Mouse (Mus musculus): ENCODE measurements around the gene Wwox.
A peak's percentile ranks its signal among the peaks of the same experiment; 100 is the strongest.

Wwox gene

GRCm38 (mm10) chr8:114956377-114957168 is 517.1 kb downstream of the Wwox start:
- DNase-seq (ENCODE audit: low read depth in 2 of 2, low spot score in 2 of 2): no peak

GRCm38 (mm10) chr8:114958437-114959107 is 519.1 kb downstream of the Wwox start:
- DNase-seq (ENCODE audit: low read depth in 2 of 2, low spot score in 2 of 2): no peak

GRCm38 (mm10) chr8:114959406-114959805 is 520.0 kb downstream of the Wwox start:
- no peak for DNase-seq (ENCODE audit: low read depth in 2 of 2, low spot score in 2 of 2)

- DNase-seq (ENCODE audit: low read depth in 2 of 2, low spot score in 2 of 2): no peak
These were observed 523.0 kb downstream of the Wwox start for GRCm38 (mm10) chr8:114962494-114962893.

GRCm38 (mm10) chr8:114963282-114963681 is 523.8 kb downstream of the Wwox start:
- DNase-seq (ENCODE audit: low read depth in 2 of 2, low spot score in 2 of 2): no peak

GRCm38 (mm10) chr8:114964206-114964605 is 524.8 kb downstream of the Wwox start:
- no peak for DNase-seq (ENCODE audit: low read depth in 2 of 2, low spot score in 2 of 2)

- DNase-seq (ENCODE audit: low read depth in 2 of 2, low spot score in 2 of 2): no peak
These were observed 529.4 kb downstream of the Wwox start for GRCm38 (mm10) chr8:114968842-114969241.

GRCm38 (mm10) chr8:114971378-114971777 is 531.9 kb downstream of the Wwox start:
- peak; percentile 77 to 86 for DNase-seq (ENCODE audit: low read depth in 2 of 2, low spot score in 2 of 2)

GRCm38 (mm10) chr8:114973002-114973461 is 533.6 kb downstream of the Wwox start:
- DNase-seq (ENCODE audit: low read depth in 2 of 2, low spot score in 2 of 2): peak; percentile 67 to 74

- no peak for DNase-seq (ENCODE audit: low read depth in 2 of 2, low spot score in 2 of 2)
These were observed 535.0 kb downstream of the Wwox start for GRCm38 (mm10) chr8:114974336-114974950.

- no peak for DNase-seq (ENCODE audit: low read depth in 2 of 2, low spot score in 2 of 2)
These were observed 538.3 kb downstream of the Wwox start for GRCm38 (mm10) chr8:114977746-114978145.

GRCm38 (mm10) chr8:114978206-114978960 is 538.9 kb downstream of the Wwox start:
- no peak for DNase-seq (ENCODE audit: low read depth in 2 of 2, low spot score in 2 of 2)

GRCm38 (mm10) chr8:114979671-114980070 is 540.2 kb downstream of the Wwox start:
- no peak for DNase-seq (ENCODE audit: low read depth in 2 of 2, low spot score in 2 of 2)

GRCm38 (mm10) chr8:114982762-114983161 is 543.3 kb downstream of the Wwox start:
- no peak for DNase-seq (ENCODE audit: low read depth in 2 of 2, low spot score in 2 of 2)

- no peak for DNase-seq (ENCODE audit: low read depth in 2 of 2, low spot score in 2 of 2)
These were observed 545.0 kb downstream of the Wwox start for GRCm38 (mm10) chr8:114984500-114984899.

- DNase-seq (ENCODE audit: low read depth in 2 of 2, low spot score in 2 of 2): peak; percentile 47 to 53
These were observed 546.5 kb downstream of the Wwox start for GRCm38 (mm10) chr8:114985996-114986395.

- DNase-seq (ENCODE audit: low read depth in 2 of 2, low spot score in 2 of 2): no peak
These were observed 547.5 kb downstream of the Wwox start for GRCm38 (mm10) chr8:114986971-114987370.

- no peak for DNase-seq (ENCODE audit: low read depth in 2 of 2, low spot score in 2 of 2)
These were observed 551.6 kb downstream of the Wwox start for GRCm38 (mm10) chr8:114990865-114991613.

- DNase-seq (ENCODE audit: low read depth in 2 of 2, low spot score in 2 of 2): no peak
These were observed 561.3 kb downstream of the Wwox start for GRCm38 (mm10) chr8:115000736-115001135.

GRCm38 (mm10) chr8:115005021-115005420 is 565.6 kb downstream of the Wwox start:
- no peak for DNase-seq (ENCODE audit: low read depth in 2 of 2, low spot score in 2 of 2)

All from CD8-positive naive resting alpha-beta T cell, adult 2 months (primary cell).